Mouse (Mus musculus): ENCODE results near the gene Mgat5. TPM values are rescaled to one million over a fixed set of nuclear protein-coding genes. Genes with fewer than 3 reads are reported as not detected.

Mgat5 gene
- total RNA-seq, 2 experiments from 2014 or later = 0.79 to 1.5 TPM

DNA sequence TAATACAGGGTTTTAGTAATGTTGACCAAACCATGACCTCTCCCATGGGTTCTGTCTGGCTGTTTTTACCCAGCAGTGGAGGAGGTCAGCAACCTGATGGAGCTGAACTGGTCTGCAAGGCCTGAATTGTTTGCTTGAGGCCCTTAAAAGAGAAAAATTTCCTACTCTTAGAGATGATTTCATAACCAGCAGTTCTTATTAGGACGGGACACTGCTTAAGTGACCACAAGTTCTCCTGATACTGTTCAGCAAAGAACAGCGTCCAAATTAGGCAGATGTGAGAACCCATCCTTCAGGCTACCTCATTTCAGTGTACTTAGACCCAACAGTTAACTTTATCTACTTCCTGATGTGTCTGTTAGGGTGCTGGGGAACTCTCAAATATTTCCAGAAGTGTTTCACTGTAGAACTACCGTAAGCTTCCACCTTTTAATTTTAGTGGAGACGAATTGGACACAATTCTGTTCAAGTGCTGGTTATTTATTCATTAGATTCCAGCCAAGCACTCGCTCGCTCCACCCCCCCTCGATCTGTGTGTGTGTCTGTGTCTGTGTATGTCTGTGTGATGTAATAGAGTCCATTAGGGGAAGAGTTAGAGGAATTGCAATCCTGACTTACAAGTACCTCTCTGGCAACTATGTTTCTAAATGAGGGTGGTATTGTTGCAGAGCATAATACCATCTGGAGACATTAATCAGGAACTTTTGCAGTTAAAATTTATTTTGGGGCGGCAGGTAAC lies 17.4 kb downstream of the Mgat5 start:
- no peak for TF ChIP-seq CTCF (IDR thresholded peaks at IDR 0.05)
- no peak for DNase-seq
- intact Hi-C loops (cut with DNase I) = no loop called here
- Histone ChIP-seq H3K4me3 (no peak overlapping the region), H3K27ac (no peak overlapping the region)

DNA sequence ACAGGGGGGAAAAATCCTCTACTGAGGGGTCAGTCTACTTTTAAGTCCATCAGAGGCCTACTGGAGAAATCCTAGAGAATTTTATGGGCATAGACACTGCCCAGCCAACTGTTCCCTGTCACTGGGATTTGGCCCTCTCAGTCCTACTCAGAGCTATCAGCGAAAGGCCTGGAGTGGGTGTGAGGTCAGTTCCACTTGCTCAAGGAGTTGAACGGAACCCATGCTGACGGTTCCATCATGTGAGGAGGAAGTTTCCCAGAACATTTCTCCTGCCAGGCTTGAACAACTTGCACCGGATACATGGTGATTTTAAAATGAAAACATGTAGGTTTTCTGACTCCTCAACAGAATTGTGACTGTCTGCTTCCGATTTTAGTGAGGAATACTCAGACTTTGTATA lies 20.2 kb downstream of the Mgat5 start:
- DNase-seq = no peak
- Histone ChIP-seq H3K4me3 (no peak overlapping the region), H3K27ac (no peak overlapping the region)
- TF ChIP-seq CTCF (IDR thresholded peaks at IDR 0.05) = no peak
- intact Hi-C loops (cut with DNase I) = no loop called here

DNA sequence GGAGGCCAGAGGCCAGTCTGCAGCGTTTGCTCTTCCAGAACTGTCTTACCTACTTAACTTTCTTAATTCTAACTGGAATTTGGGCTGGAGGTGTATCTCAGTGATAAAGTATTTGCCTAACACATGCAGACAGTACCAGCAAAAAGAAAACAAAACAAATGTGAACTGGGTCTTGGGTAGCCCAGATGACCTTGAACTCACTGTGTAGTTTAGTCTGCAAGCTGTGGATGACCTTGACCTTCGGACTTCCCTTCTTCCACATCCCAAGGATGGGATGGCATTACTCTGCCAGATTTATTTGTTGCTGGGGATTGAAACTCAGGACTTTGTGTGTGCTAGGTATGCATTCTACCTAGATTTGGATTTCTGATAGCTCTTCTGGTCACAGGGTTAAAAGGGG lies 24.2 kb downstream of the Mgat5 start:
- Histone ChIP-seq H3K27ac (no peak overlapping the region), H3K4me3 (no peak overlapping the region)
- no peak for DNase-seq
- intact Hi-C loops (cut with DNase I) = no loop called here
- no peak for TF ChIP-seq CTCF (IDR thresholded peaks at IDR 0.05)

DNA sequence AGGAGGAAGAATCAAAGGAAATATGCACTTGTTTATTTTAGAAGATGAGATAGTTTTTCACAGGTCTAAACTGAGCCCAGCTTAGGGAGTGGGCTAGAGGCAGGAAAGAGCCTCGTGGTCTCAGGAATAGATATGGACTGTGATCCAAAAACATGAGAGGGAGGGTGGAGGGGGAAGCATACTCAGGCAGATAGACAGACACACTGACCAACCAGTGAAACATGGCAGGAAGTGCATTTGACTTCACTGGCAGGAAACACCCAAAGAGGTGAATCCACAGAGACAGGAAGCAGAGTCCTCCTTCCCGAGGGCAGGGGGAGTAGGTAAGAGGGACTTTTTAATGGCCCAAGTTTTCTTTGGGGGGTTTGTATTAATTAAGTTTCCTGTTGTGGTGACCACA lies 25.7 kb downstream of the Mgat5 start:
- intact Hi-C loops (cut with DNase I) = no loop called here
- no peak for DNase-seq
- Histone ChIP-seq H3K4me3 (no peak overlapping the region), H3K27ac (no peak overlapping the region)
- no peak for TF ChIP-seq CTCF (IDR thresholded peaks at IDR 0.05)

DNA sequence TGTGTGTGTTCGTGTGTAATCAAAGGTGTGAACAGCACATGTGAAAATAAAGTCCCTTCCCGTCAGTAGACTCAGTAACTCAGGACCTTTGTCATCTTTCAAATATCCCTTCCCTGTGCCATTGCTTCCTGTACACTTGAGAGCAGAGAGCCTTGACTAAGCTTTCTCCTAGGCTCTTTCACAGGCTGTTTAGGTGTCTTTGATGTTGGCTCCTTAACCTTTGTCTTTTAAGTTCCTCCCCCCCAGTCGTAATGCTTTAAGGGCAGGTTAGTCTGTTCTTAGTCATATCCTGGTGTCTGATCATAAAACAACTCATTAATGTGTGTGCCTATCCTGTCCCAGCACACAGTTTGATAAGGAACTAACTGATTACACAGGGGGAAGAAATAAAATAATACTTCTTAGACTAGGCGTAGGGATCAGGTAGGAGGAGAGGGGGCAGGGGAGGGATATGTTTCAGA lies 28.4 kb downstream of the Mgat5 start:
- DNase-seq = no peak
- intact Hi-C loops (cut with DNase I) = no loop called here
- H3K4me3 ChIP-seq = no peak overlapping the region
- TF ChIP-seq CTCF (IDR thresholded peaks at IDR 0.05) = no peak
- no peak overlapping the region for H3K27ac ChIP-seq

DNA sequence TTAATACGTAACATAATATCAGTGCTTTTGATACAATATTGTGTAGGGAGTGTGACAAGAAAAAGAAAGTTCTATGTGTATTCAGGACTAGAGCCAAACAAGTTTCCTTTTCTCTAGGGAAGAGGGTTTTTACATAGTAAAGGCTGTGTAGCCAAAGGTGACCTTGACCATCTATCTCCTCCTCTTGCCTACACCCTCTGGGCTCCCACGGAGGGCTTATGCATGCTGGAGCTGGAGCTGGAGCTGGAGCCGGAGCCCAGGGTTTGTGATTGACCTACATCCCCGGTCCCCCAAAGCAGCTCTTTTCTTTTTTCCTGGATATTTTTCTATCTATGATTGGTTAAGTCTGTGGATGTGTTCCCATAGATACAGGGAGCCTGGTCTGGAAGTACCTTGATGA lies 30.3 kb downstream of the Mgat5 start:
- Histone ChIP-seq H3K27ac (no peak overlapping the region), H3K4me3 (no peak overlapping the region)
- intact Hi-C loops (cut with DNase I) = no loop called here
- TF ChIP-seq CTCF (IDR thresholded peaks at IDR 0.05) = no peak
- no peak for DNase-seq

DNA sequence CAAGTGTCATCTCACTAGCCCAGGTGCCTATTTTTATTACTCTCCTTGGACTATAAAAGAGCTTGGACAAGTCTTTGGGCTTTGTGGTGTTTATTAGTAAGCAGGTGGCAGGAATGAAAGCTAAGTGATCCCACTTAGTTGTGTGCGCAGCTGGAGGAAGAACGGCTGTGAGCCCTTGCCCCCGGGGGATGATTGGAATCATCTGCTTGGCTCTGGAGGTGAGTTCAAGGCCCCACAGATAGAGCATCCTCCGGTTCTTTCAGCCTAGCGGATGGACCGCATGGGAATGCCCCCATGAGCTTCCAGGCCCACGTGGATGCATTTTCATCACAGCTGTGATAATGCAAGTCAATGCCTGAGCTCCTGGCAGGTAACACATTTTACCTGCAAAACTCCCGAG lies 31.6 kb downstream of the Mgat5 start:
- Histone ChIP-seq H3K4me3 (no peak overlapping the region), H3K27ac (no peak overlapping the region)
- DNase-seq = no peak
- TF ChIP-seq CTCF (IDR thresholded peaks at IDR 0.05) = no peak
- intact Hi-C loops (cut with DNase I) = no loop called here

DNA sequence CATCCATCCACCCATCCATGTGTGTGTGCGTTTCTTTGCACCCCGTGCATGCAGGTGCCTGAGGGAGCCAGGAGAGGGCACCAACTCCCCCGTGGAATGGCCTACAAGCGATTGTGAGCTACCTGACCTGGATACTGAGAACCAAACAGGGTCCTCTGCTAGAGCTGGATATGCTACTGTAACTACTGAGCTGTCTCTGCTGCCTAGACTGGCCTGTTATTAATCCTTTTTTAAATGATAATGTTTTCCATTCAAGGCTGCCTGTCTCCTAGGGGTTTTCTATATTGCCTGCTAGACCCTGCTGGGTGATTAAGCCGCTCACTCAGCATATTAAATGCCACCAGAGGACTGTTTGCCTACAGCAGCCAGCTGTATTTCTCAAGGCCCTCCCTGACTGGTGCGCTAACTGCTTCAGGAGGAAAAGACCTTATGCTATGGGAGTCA lies 34.1 kb downstream of the Mgat5 start:
- intact Hi-C loops (cut with DNase I) = no loop called here
- no peak for DNase-seq
- no peak overlapping the region for H3K4me3 ChIP-seq
- H3K27ac ChIP-seq = no peak overlapping the region
- no peak; the same call in 1 of the 2 replicates for TF ChIP-seq CTCF (IDR thresholded peaks at IDR 0.05)

DNA sequence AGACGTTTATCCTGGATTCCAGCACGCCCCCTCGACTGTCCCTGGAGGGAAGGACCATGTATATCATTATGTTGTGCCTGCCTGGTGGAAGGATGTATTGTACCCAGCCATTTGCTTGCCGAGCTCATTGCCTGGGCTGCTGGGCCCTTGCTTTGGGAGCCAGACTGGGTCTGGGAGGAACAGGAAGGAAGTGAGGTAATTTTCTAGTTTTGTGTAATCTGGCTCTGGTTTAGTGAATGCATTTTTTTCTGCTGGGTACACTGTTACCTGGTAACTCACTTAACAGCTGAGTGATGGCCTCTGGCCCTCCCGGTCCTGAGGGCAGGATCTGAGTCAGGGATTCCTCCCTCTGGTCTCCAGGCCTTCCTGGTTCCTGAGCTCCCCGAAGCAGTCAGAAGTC lies 35.1 kb downstream of the Mgat5 start:
- intact Hi-C loops (cut with DNase I) = no loop called here
- Histone ChIP-seq H3K4me3 (no peak overlapping the region), H3K27ac (peak overlapping the region; percentile 56)
- TF ChIP-seq CTCF (IDR thresholded peaks at IDR 0.05) = no peak
- DNase-seq = peak; percentile 21

DNA sequence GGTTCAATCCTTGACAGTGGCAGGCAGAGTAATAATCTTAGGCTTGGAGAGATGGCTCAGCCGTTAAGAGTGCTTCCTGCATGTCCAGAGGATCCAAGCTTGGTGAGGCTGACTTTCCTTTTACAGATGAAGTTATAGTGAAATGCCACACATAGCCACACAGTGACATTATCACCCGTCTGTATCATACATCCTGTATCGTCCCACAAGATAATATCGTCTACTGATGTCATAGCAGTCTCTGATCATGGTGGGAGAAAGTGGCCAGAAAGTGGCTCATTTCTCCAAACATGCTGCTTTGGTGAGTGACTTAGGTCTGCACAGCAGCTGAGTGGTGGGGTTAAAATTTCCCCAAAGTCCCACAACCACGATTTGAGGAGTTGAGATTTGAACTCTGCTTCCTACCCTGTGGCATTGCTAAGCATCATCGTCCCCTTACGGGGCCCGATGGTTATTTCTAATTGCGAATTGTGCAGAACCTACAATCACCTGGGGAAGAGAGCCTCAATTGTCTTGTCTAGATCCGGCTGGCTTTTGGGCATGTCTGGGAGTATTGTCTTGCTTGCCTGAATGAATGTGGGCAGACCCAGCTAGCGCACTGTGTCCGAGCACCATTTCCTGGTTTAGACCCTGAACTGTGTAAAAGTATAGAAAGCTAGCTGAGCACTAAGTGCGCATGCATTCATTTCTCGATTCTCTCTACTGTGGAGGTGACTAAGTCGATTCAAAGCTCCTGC lies 37.5 kb downstream of the Mgat5 start:
- TF ChIP-seq CTCF (IDR thresholded peaks at IDR 0.05) = no peak
- intact Hi-C loops (cut with DNase I) = no loop called here
- Histone ChIP-seq H3K27ac (0 out of 2 replicates have a peak overlapping the region, but pooled peaks have one; percentile 24), H3K4me3 (peak overlapping the region; percentile 45)
- DNase-seq = no peak

DNA sequence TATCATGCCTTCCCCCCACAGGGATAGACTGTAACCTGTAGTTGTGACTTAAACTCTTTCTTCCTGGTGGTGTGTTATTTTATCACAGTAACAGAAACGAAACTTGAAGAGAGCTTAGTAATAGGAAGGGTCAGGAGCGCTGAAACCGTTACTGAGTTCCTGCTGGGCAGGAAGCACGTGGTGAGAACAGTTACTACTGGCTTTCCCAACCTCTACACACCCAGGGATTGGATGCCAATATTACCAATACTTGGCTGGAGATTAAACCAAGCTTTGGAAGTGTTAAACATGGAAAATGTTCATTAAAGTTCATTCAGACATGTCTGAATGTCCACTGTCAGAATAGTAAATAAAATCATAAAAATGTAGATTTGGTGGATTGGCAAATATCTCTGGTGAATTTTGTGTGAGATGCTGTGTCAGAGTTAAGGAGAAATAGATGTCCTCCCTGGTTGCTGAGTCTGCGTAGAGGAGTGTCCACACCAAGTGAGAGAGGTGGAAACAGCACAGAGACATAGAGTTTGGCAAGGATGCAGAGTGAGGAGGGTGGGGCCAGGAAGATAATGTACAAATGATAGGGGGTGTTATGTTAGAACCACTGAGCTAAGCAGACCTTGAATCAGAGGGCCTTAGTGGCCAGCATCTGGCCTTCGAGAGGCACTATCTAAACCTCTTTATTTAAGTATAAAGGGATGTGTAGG lies 38.2 kb downstream of the Mgat5 start:
- Histone ChIP-seq H3K4me3 (peak overlapping the region; percentile 45), H3K27ac (0 out of 2 replicates have a peak overlapping the region, but pooled peaks have one; percentile 24)
- no peak for DNase-seq
- intact Hi-C loops (cut with DNase I) = no loop called here
- TF ChIP-seq CTCF (IDR thresholded peaks at IDR 0.05) = no peak

DNA sequence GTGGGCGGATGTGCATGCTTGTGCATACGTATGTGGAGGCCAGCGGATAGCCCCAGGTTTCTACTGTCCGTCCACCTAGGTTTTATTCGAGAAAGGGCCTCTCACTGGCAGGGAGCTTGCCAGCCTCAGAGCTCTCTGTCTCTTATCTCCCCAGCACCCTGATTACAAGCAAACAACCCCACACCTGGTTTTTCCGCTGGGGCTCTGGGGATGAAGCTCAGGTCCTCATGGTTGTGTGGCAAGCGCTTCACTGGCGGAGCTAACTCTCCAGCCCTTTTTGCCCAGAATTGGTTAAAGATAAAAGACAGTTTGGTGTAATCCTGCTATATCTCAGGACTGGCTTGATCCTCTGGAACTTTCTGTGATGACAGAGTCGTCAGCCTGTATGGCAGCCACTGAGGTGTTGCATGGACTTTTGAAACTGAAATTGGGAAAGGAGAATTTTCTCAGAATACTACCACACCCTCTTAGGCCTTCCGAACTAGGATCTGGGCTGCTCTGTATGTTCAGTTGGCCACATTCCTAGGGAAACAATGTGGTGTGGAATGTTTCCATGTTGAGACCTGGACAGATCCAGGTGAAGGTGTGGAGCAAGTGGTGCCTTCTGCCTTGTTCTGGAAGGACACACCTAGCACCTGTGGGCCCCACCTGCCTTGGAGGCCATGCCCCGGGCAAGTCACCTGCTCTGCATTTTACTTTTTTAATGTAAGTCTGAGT lies 39.4 kb downstream of the Mgat5 start:
- TF ChIP-seq CTCF (IDR thresholded peaks at IDR 0.05) = no peak
- intact Hi-C loops (cut with DNase I) = no loop called here

More for the DNA sequence above, 39.4 kb downstream of the Mgat5 start:
- Histone ChIP-seq H3K4me3 (no peak overlapping the region), H3K27ac (no peak overlapping the region)
- no peak for DNase-seq
